Mouse (Mus musculus) kidney, embryonic 14.5 days (tissue): ENCODE measurements around the gene Sema6b. TPM values are rescaled to one million over a fixed set of nuclear protein-coding genes. Genes with fewer than 3 reads are reported as not detected.

Experiments
- ATAC-seq: fragments of 200-750 bp; cut with Nextera tagmentation; 2 replicates; pipeline ENCODE4 v1.8.0; 2017; ENCODE audit warnings: moderate number of reproducible peaks, mild to moderate bottlenecking, moderate TSS enrichment, moderate library complexity; ENCODE audit not compliant: low FRiP score, low TSS enrichment
- H3K27ac ChIP-seq: fragments of 300-500 bp; sonication (generic); 2 replicates; pipeline ENCODE4 v1.5.1; 2014; ENCODE audit warnings: low read depth, mild to moderate bottlenecking, low read length, moderate library complexity, mixed read lengths
- H3K27me3 ChIP-seq: fragments of 300-500 bp; sonication (generic); 2 replicates; pipeline ENCODE4 v1.6.1; 2014; ENCODE audit warnings: mild to moderate bottlenecking, low read length; ENCODE audit not compliant: control insufficient read depth, insufficient read depth
- H3K36me3 ChIP-seq: fragments of 300-500 bp; sonication (generic); 2 replicates; pipeline ENCODE4 v1.6.1; 2014; ENCODE audit warnings: low read length, mixed read lengths; ENCODE audit not compliant: control insufficient read depth, insufficient read depth
- H3K4me1 ChIP-seq: fragments of 300-500 bp; sonication (generic); 2 replicates; pipeline ENCODE4 v1.6.1; 2014; ENCODE audit warnings: low read length, mixed read lengths; ENCODE audit not compliant: control insufficient read depth, insufficient read depth
- H3K4me2 ChIP-seq: fragments of 300-500 bp; sonication (generic); replicated peaks from 2 replicates; pipeline ENCODE4 v1.6.1; 2014; ENCODE audit warnings: low read depth, mild to moderate bottlenecking, low read length
- H3K4me3 ChIP-seq: fragments of 300-500 bp; sonication (generic); 2 replicates; pipeline ENCODE4 v1.5.1; 2014; ENCODE audit warnings: mild to moderate bottlenecking, low read length
- H3K9ac ChIP-seq: fragments of 300-500 bp; sonication (generic); 2 replicates; pipeline ENCODE4 v1.6.1; 2014; ENCODE audit warnings: low read depth, mild to moderate bottlenecking, low read length, moderate library complexity
- H3K9me3 ChIP-seq: fragments of 300-500 bp; sonication (generic); 2 replicates; pipeline ENCODE4 v1.6.1; 2016; ENCODE audit warnings: low read length; ENCODE audit not compliant: control insufficient read depth
- WGBS: fragments of 180-500 bp; shearing (Covaris S2); extraction: QIAGEN DNeasy Blood & Tissue Kit; methylation state at CpG from one replicate; pipeline ENCODE4 v1.1.7; 2014; 5-methylcytosine and 5-hydroxymethylcytosine counted together
- polyA plus RNA-seq: library from polyadenylated mRNA; unstranded; fragments of >200 nt; fragmentation: Nextera tagmentation; extraction: Ambion mirVana; gene quantifications from 2 replicates; pipeline ENCODE4 v1.2.1, GENCODE M21; 2014

Gene Sema6b
- 1.4 TPM in 2 replicates for polyA plus RNA-seq

- Histone ChIP-seq H3K9me3 (no peaks in the 10 kb centered on the region), H3K36me3 (no peaks in the 10 kb centered on the region), H3K9ac (peak within 1 kb of the TSS; percentile 47), H3K4me3 (peak within 1 kb of the TSS; percentile 52), H3K27ac (no peak within 1 kb of the TSS), H3K4me1 (peaks cover 20% of the 10 kb centered on the region), H3K27me3 (peaks cover 53% of the 10 kb centered on the region), H3K4me2 (peak within 1 kb of the TSS; percentile 83)
- ATAC-seq = no peak
- 1% methylated on average over 59 of the region's 79 CpGs for WGBS
These were observed at the start of gene Sema6b for GRCm38 (mm10) chr17:56139858-56140595. TSS of gene Sema6b (minus strand) at chr17:56140343.

- Histone ChIP-seq H3K27ac (peak overlapping the region; percentile 67), H3K9me3 (no peaks in the 10 kb centered on the region), H3K27me3 (no peaks in the 10 kb centered on the region), H3K4me1 (peaks cover 13% of the 10 kb centered on the region), H3K36me3 (peaks cover 53% of the 10 kb centered on the region), H3K9ac (peak overlapping the region; percentile 9; the same call in 1 of the 2 replicates), H3K4me3 (no peak overlapping the region), H3K4me2 (no peak overlapping the region; the same call in 1 of the 2 replicates)
- 25% methylated on average over 11 of the region's 11 CpGs for WGBS
- ATAC-seq = peak; percentile 75
These were observed 45.4 kb upstream of the Sema6b start for GRCm38 (mm10) chr17:56185281-56186141.

- 0% methylated on average over 47 of the region's 47 CpGs for WGBS
- Histone ChIP-seq H3K27ac (peak within 1 kb of the TSS; percentile 1; the same call in 1 of the 2 replicates), H3K36me3 (peaks cover 49% of the 10 kb centered on the region; the same call in 1 of the 2 replicates), H3K9ac (peak within 1 kb of the TSS; percentile 64), H3K4me1 (peaks cover 13% of the 10 kb centered on the region), H3K4me2 (peak within 1 kb of the TSS; percentile 67), H3K27me3 (no peaks in the 10 kb centered on the region), H3K9me3 (no peaks in the 10 kb centered on the region), H3K4me3 (peak within 1 kb of the TSS; percentile 69)
- peak; percentile 90 for ATAC-seq
These were observed 43.5 kb upstream of the Sema6b start, which contains the start of gene Mydgf for GRCm38 (mm10) chr17:56183658-56184103. TSS of gene Mydgf (minus strand) at chr17:56183920.

- Histone ChIP-seq H3K27ac (peak overlapping the region; percentile 1; the same call in 1 of the 2 replicates), H3K9me3 (no peaks in the 10 kb centered on the region), H3K9ac (peak overlapping the region; percentile 64), H3K36me3 (peaks cover 46% of the 10 kb centered on the region), H3K4me1 (peaks cover 13% of the 10 kb centered on the region), H3K27me3 (no peaks in the 10 kb centered on the region), H3K4me2 (peak overlapping the region; percentile 67), H3K4me3 (peak overlapping the region; percentile 69)
- ATAC-seq = peak; percentile 30
- WGBS = under 1% methylated on average over 14 of the region's 14 CpGs
These were observed 43.0 kb upstream of the Sema6b start for GRCm38 (mm10) chr17:56182975-56183657.

GRCm38 (mm10) chr17:56175416-56175815 lies 35.3 kb upstream of the Sema6b start:
- no peak for ATAC-seq

GRCm38 (mm10) chr17:56173401-56174046 lies 33.4 kb upstream of the Sema6b start:
- ATAC-seq = no peak
- H3K9me3 ChIP-seq = no peaks in the 10 kb centered on the region
- H3K4me1 ChIP-seq = no peaks in the 10 kb centered on the region
- H3K4me2 ChIP-seq = no peak overlapping the region
- H3K36me3 ChIP-seq = peaks cover 26% of the 10 kb centered on the region
- H3K9ac ChIP-seq = no peak overlapping the region
- H3K27me3 ChIP-seq = no peaks in the 10 kb centered on the region
- H3K27ac ChIP-seq = no peak overlapping the region
- no peak overlapping the region for H3K4me3 ChIP-seq
- WGBS = 54% methylated on average over 10 of the region's 10 CpGs

More at GRCm38 (mm10) chr17:56175416-56175815, 35.3 kb upstream of the Sema6b start:
- no peak overlapping the region for H3K4me2 ChIP-seq
- peaks cover 40% of the 10 kb centered on the region for H3K36me3 ChIP-seq
- H3K4me3 ChIP-seq = no peak overlapping the region
- no peak overlapping the region for H3K27ac ChIP-seq
- H3K9ac ChIP-seq = no peak overlapping the region
- no peaks in the 10 kb centered on the region for H3K27me3 ChIP-seq
- 100% methylated on average over 3 of the region's 3 CpGs for WGBS
- no peaks in the 10 kb centered on the region for H3K9me3 ChIP-seq
- no peaks in the 10 kb centered on the region for H3K4me1 ChIP-seq

GRCm38 (mm10) chr17:56171881-56172280 lies 31.7 kb upstream of the Sema6b start:
- Histone ChIP-seq H3K4me2 (no peak overlapping the region), H3K36me3 (peaks cover 12% of the 10 kb centered on the region), H3K9me3 (no peaks in the 10 kb centered on the region), H3K9ac (no peak overlapping the region), H3K4me3 (no peak overlapping the region), H3K27ac (no peak overlapping the region), H3K4me1 (no peaks in the 10 kb centered on the region), H3K27me3 (no peaks in the 10 kb centered on the region)
- WGBS = 89% methylated on average over 17 of the region's 17 CpGs
- ATAC-seq = no peak

- no peaks in the 10 kb centered on the region for H3K4me1 ChIP-seq
- 78% methylated on average over 9 of the region's 9 CpGs for WGBS
- no peak overlapping the region for H3K27ac ChIP-seq
- no peak for ATAC-seq
- no peaks in the 10 kb centered on the region for H3K9me3 ChIP-seq
- H3K4me2 ChIP-seq = no peak overlapping the region
- H3K27me3 ChIP-seq = no peaks in the 10 kb centered on the region
- H3K36me3 ChIP-seq = peaks cover 8% of the 10 kb centered on the region
- H3K4me3 ChIP-seq = no peak overlapping the region
- H3K9ac ChIP-seq = no peak overlapping the region
These were observed 31.3 kb upstream of the Sema6b start for GRCm38 (mm10) chr17:56171456-56171855.
